Mouse (Mus musculus) neural tube, embryonic 10.5 days (tissue): ENCODE results near the gene Rtp4.

Source experiments
- DNase-seq: peaks from one replicate; pipeline ENCODE4 v3.0.0-alpha.2; 2017; ENCODE audit warnings: low spot score; ENCODE audit errors: extremely low spot score

The Rtp4 gene

GRCm38 (mm10) chr16:23520235-23520871 lies at the start of gene Rtp4, which contains the start of gene Masp1:
Gene Rtp4 (plus strand): TSS chr16:23520291.
Gene Masp1 (minus strand): TSS chr16:23520815.
- DNase-seq, result peak; percentile 47

GRCm38 (mm10) chr16:23471551-23471950 lies 48.5 kb upstream of the Rtp4 start:
- DNase-seq, result no peak

- no peak for DNase-seq
Observed at GRCm38 (mm10) chr16:23472046-23472445, 48.0 kb upstream of the Rtp4 start.

- DNase-seq, result no peak
Observed at GRCm38 (mm10) chr16:23475651-23476050, 44.4 kb upstream of the Rtp4 start.

- DNase-seq, result no peak
Observed at GRCm38 (mm10) chr16:23476598-23476997, 43.5 kb upstream of the Rtp4 start.

GRCm38 (mm10) chr16:23479872-23480603 lies 40.1 kb upstream of the Rtp4 start:
- no peak for DNase-seq

GRCm38 (mm10) chr16:23482218-23482617 lies 37.9 kb upstream of the Rtp4 start:
- no peak for DNase-seq

- no peak for DNase-seq
Observed at GRCm38 (mm10) chr16:23482846-23483245, 37.2 kb upstream of the Rtp4 start.

GRCm38 (mm10) chr16:23483292-23483691 lies 36.8 kb upstream of the Rtp4 start:
- no peak for DNase-seq

- no peak for DNase-seq
Observed at GRCm38 (mm10) chr16:23492783-23493182, 27.3 kb upstream of the Rtp4 start.

- no peak for DNase-seq
Observed at GRCm38 (mm10) chr16:23496245-23496924, 23.7 kb upstream of the Rtp4 start.

- DNase-seq, result no peak
Observed at GRCm38 (mm10) chr16:23497440-23497839, 22.7 kb upstream of the Rtp4 start.

- DNase-seq, result no peak
Observed at GRCm38 (mm10) chr16:23497881-23498280, 22.2 kb upstream of the Rtp4 start.

GRCm38 (mm10) chr16:23498691-23499131 lies 21.4 kb upstream of the Rtp4 start:
- DNase-seq, result no peak

GRCm38 (mm10) chr16:23500558-23500957 lies 19.5 kb upstream of the Rtp4 start:
- no peak for DNase-seq

- DNase-seq, result no peak
Observed at GRCm38 (mm10) chr16:23501288-23501687, 18.8 kb upstream of the Rtp4 start.

- no peak for DNase-seq
Observed at GRCm38 (mm10) chr16:23502478-23502877, 17.6 kb upstream of the Rtp4 start.

GRCm38 (mm10) chr16:23503351-23503750 lies 16.7 kb upstream of the Rtp4 start:
- DNase-seq, result no peak

GRCm38 (mm10) chr16:23504320-23504744 lies 15.8 kb upstream of the Rtp4 start:
- no peak for DNase-seq

- no peak for DNase-seq
Observed at GRCm38 (mm10) chr16:23505904-23506687, 14.0 kb upstream of the Rtp4 start.

GRCm38 (mm10) chr16:23511166-23511935 lies 8.7 kb upstream of the Rtp4 start:
- no peak for DNase-seq
